Mouse (Mus musculus) midbrain, embryonic 12.5 days (tissue): ENCODE results near the gene Dus2. TPM values are rescaled to one million over a fixed set of nuclear protein-coding genes. Genes with fewer than 3 reads are reported as not detected.

ENCODE experiments used
- ATAC-seq: fragments of 200-750 bp; cut with Nextera tagmentation; 2 replicates; pipeline ENCODE4 v1.8.0; 2017; ENCODE audit warnings: low read depth, moderate TSS enrichment, moderate library complexity; ENCODE audit not compliant: low FRiP score
- H3K27ac ChIP-seq: fragments of 300-500 bp; sonication (generic); replicated peaks from 2 replicates; pipeline ENCODE4 v1.5.1; 2016; ENCODE audit warnings: mild to moderate bottlenecking
- H3K27me3 ChIP-seq: fragments of 300-500 bp; sonication (generic); 2 replicates; pipeline ENCODE4 v1.6.1; 2016; ENCODE audit warnings: mild to moderate bottlenecking
- H3K36me3 ChIP-seq: fragments of 300-500 bp; sonication (generic); 2 replicates; pipeline ENCODE4 v1.6.1; 2016
- H3K4me1 ChIP-seq: fragments of 300-500 bp; sonication (generic); 2 replicates; pipeline ENCODE4 v1.6.1; 2016
- H3K4me2 ChIP-seq: fragments of 300-500 bp; sonication (generic); replicated peaks from 2 replicates; pipeline ENCODE4 v1.6.1; 2016; ENCODE audit warnings: mild to moderate bottlenecking, moderate library complexity
- H3K4me3 ChIP-seq: fragments of 300-500 bp; sonication (generic); 2 replicates; pipeline ENCODE4 v1.5.1; 2016; ENCODE audit warnings: mild to moderate bottlenecking
- H3K9ac ChIP-seq: fragments of 300-500 bp; sonication (generic); replicated peaks from 2 replicates; pipeline ENCODE4 v1.6.1; 2016; ENCODE audit warnings: mild to moderate bottlenecking, moderate library complexity
- H3K9me3 ChIP-seq: fragments of 300-500 bp; sonication (generic); 2 replicates; pipeline ENCODE4 v1.6.1; 2016; ENCODE audit warnings: mild to moderate bottlenecking
- WGBS: fragments of 180-500 bp; shearing (Covaris S2); methylation state at CpG from one replicate; pipeline ENCODE4 v1.1.7; 2016; 5-methylcytosine and 5-hydroxymethylcytosine counted together
- polyA plus RNA-seq: library from polyadenylated mRNA; unstranded; fragments of >200 nt; fragmentation: Nextera tagmentation; extraction: Ambion mirVana; gene quantifications from 2 replicates; pipeline ENCODE4 v1.2.1, GENCODE M21; 2016

Dus2 gene
- polyA plus RNA-seq, 1 experiment from 2014 or later: 17.8 TPM

DNA sequence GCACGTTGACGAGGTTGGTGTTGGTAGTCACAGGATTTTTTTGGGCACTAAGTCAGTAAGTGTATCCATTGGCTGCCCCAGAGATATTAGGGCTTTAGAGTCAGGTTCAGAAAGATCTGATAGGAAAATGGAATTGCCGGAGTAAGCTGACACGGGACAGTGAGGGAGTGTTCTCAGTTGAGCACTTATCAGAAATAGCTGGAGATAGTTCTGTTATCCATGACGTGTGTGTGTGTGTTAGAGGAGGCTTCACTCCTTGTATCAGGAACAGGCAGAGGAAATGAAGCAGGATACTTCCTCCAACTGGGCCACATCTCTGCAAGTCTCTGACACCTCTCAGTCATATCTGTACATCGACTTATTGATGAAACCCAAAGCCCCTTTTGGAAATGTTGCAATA, 25.1 kb downstream of the Dus2 start:
- Histone ChIP-seq H3K36me3 (peaks cover 22% of the 10 kb centered on the region), H3K27ac (no peak overlapping the region), H3K27me3 (no peaks in the 10 kb centered on the region), H3K4me1 (peaks cover 6% of the 10 kb centered on the region; the same call in 1 of the 2 replicates), H3K9me3 (no peaks in the 10 kb centered on the region), H3K9ac (no peak overlapping the region), H3K4me3 (no peak overlapping the region), H3K4me2 (no peak overlapping the region)
- 95% methylated on average over 6 of the region's 6 CpGs for whole genome bisulfite sequencing
- no peak for ATAC-seq

DNA sequence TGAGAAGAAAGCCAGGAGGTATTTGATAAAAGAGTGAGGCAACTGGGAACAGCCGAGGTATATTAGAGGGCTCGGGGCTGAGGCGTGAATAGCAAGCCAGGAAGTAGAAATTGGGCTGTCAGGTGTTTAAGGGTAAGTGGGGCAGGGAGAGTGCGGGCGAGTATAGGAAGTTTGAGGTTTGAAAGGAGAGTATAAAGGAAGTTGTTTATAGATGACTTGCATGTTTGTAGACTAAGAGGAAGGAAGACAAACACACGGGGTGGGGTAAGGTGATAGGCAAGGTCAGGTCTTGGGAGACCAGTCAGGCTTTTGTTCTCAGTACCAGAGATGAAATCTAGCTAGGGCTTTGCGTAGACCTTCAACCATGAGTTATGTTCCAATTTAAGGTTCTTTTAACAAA, 26.0 kb downstream of the Dus2 start:
- no peak overlapping the region for H3K4me3 ChIP-seq
- H3K36me3 ChIP-seq: peaks cover 22% of the 10 kb centered on the region
- H3K4me1 ChIP-seq: peaks cover under 1% of the 10 kb centered on the region; the same call in 1 of the 2 replicates
- no peak for ATAC-seq
- no peaks in the 10 kb centered on the region for H3K9me3 ChIP-seq
- H3K4me2 ChIP-seq: no peak overlapping the region
- WGBS: 96% methylated on average over 7 of the region's 7 CpGs
- no peak overlapping the region for H3K9ac ChIP-seq
- H3K27me3 ChIP-seq: no peaks in the 10 kb centered on the region
- H3K27ac ChIP-seq: no peak overlapping the region

DNA sequence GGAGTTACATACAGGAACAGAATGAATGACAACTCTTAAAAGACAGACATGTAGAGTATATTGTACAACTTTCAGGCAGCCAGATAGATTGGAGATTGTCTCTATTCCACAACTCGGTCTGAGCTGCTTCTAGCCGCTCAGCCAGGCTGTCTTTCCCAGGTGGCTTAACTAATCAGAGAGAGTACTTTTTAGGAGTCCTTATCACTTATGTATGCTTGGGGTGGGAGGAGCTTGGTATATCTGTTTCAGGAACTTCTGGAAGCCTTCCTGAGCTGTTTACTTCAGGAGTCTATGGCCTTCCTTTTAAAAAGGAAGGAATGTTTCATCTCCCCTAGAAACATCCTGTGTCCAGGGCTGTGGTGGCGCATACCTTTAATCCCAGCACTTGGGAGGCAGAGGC, 26.9 kb downstream of the Dus2 start:
- H3K27ac ChIP-seq: no peak overlapping the region
- WGBS: 89% methylated on average over 3 of the region's 3 CpGs
- H3K9ac ChIP-seq: no peak overlapping the region
- H3K36me3 ChIP-seq: peaks cover 22% of the 10 kb centered on the region
- H3K4me3 ChIP-seq: no peak overlapping the region
- H3K9me3 ChIP-seq: no peaks in the 10 kb centered on the region
- no peaks in the 10 kb centered on the region for H3K4me1 ChIP-seq
- H3K27me3 ChIP-seq: no peaks in the 10 kb centered on the region
- H3K4me2 ChIP-seq: no peak overlapping the region
- ATAC-seq: no peak

DNA sequence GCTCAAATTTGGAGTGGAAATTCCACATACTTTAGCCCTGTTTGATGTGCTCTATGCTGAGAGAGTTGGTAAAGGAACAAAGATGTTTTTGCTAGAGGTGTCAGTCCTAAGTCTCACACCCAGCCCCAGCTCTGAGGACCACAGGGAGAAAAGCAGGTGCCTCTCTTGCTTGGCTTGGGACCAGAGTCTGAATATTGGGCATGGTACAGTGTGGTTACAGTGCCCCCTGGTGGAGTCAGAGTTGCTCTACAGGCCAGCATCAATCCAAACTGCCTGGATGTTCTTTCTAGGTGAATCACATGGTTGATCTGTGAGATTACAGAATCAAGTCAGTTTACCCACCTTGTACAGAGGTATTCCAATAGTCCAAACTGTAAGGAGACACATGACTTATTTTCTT, 31.3 kb downstream of the Dus2 start:
- Histone ChIP-seq H3K36me3 (peaks cover 22% of the 10 kb centered on the region; the same call in 1 of the 2 replicates), H3K27ac (no peak overlapping the region), H3K4me1 (no peaks in the 10 kb centered on the region), H3K9ac (no peak overlapping the region), H3K4me3 (no peak overlapping the region), H3K4me2 (no peak overlapping the region), H3K9me3 (no peaks in the 10 kb centered on the region), H3K27me3 (no peaks in the 10 kb centered on the region)
- no peak for ATAC-seq

DNA sequence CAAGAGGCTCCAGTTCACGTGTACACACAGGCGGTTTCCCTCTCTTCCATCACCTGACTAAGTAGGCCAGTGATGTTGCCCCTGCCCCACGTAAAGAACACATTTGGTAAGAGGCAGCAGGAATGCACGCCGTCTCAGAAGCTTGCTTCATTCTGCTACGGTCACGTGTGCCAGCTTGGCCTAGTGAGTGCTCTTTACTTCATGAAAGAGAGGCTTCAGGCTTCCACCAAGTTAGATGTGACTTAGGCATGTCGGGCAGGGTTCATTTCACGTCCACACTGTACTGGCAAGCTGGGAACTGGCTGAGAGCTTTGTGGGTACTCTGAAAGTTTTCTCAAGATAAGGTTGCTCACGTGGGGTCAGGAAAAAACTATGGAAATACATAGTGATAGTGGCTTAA, 47.6 kb downstream of the Dus2 start:
- Histone ChIP-seq H3K9me3 (no peaks in the 10 kb centered on the region), H3K27me3 (no peaks in the 10 kb centered on the region), H3K9ac (no peak overlapping the region), H3K4me2 (no peak overlapping the region), H3K36me3 (peaks cover 16% of the 10 kb centered on the region; the same call in 1 of the 2 replicates), H3K27ac (no peak overlapping the region), H3K4me1 (no peaks in the 10 kb centered on the region), H3K4me3 (no peak overlapping the region)
- ATAC-seq: no peak
- WGBS: 93% methylated on average over 10 of the region's 10 CpGs

DNA sequence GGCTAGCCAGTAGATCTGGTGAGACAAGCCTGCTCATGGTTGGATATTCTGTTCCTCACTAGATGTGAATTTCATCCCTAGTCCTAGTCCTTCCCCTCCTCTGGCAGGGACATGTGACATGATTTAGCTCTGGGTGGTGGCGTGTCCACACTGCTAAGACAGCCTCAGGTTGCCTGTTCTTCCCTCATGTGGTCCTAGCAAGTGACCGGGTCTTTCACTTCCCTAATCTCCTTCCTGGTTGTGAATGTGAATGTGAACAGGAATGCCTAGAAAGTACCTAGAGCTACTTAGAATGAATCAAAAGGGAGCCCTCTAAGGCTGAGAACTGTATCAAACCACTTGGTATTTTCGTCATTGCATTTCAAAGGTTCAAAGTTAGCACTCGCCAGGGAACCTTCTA, 48.5 kb downstream of the Dus2 start:
- no peak overlapping the region for H3K27ac ChIP-seq
- no peak overlapping the region for H3K4me3 ChIP-seq
- no peak overlapping the region for H3K4me2 ChIP-seq
- WGBS: 84% methylated on average over 4 of the region's 4 CpGs
- H3K9ac ChIP-seq: no peak overlapping the region
- H3K36me3 ChIP-seq: peaks cover 13% of the 10 kb centered on the region; the same call in 1 of the 2 replicates
- no peaks in the 10 kb centered on the region for H3K27me3 ChIP-seq
- ATAC-seq: no peak
- no peaks in the 10 kb centered on the region for H3K9me3 ChIP-seq
- no peaks in the 10 kb centered on the region for H3K4me1 ChIP-seq

DNA sequence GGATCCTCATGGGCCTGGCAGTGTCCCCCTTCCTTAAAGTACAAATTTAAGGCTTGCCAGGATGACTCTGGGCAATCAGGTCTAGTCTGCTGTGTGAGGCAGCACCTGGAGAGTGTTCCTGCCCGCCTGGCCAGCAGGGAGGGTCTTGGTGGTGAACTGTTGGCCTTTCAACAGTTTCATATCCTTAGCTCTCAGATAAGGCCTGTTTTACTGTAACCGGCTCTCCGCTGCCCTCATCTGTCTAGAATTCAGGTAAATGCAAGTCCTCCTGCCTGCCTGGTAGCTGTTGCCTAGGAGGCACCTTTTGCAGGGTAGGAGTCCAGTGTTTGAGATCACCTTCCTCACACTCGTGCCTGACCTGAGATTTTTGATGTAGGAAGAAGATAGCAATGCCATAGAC, 49.1 kb downstream of the Dus2 start:
- H3K27me3 ChIP-seq: no peaks in the 10 kb centered on the region
- H3K9me3 ChIP-seq: no peaks in the 10 kb centered on the region
- H3K4me1 ChIP-seq: no peaks in the 10 kb centered on the region
- peaks cover 13% of the 10 kb centered on the region; the same call in 1 of the 2 replicates for H3K36me3 ChIP-seq
- WGBS: 80% methylated on average over 4 of the region's 4 CpGs
- ATAC-seq: no peak
- no peak overlapping the region for H3K27ac ChIP-seq
- no peak overlapping the region for H3K4me2 ChIP-seq
- H3K9ac ChIP-seq: no peak overlapping the region
- no peak overlapping the region for H3K4me3 ChIP-seq

DNA sequence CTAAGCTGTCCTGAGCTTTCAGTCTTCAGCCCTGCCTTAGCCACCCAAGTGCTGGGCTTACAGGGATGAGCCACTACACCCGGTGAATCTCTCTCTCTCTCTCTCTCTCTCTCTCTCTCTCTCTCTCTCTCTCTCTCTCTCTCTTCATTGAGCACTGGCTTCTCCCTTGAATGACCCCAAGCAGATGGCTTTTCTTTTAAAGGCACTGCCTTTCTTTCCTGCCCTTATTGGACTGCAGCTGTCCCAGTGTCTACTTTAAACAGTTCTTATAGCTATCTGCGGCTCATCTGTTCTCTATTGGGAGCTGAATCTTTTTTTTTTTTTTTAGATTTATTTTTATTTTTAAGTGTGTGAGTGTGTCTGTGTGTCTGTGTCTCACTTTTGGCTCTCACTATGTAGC, 51.9 kb downstream of the Dus2 start:
- 0 out of 2 replicates have a peak, but pooled peaks cover 9% of the 10 kb centered on the region for H3K36me3 ChIP-seq
- H3K9me3 ChIP-seq: no peaks in the 10 kb centered on the region
- no peak overlapping the region for H3K27ac ChIP-seq
- H3K9ac ChIP-seq: no peak overlapping the region
- H3K4me3 ChIP-seq: no peak overlapping the region
- no peak for ATAC-seq
- WGBS: 82% methylated on average over 2 of the region's 2 CpGs
- no peaks in the 10 kb centered on the region for H3K4me1 ChIP-seq
- H3K4me2 ChIP-seq: no peak overlapping the region
- H3K27me3 ChIP-seq: no peaks in the 10 kb centered on the region

DNA sequence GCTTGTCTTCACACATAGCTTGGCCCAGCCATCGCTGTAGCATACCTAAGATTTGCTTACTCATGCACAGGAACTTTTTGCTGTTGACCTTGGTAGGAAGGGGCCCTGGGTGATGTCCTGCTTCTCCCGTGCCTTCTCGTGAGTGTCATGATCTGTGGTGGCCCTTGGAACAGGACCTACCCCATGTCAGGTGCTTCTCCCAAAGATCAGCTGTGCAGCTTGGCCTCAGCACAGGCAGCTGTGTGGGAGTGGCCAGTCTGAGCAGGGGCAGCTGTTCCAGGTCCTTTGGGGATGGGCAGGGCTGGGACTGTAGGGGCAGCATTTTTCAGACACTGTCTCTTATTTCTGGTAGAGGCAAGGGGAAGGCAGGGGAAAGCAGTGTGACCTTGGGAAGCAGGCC, 53.0 kb downstream of the Dus2 start:
- no peaks in the 10 kb centered on the region for H3K4me1 ChIP-seq

DNA sequence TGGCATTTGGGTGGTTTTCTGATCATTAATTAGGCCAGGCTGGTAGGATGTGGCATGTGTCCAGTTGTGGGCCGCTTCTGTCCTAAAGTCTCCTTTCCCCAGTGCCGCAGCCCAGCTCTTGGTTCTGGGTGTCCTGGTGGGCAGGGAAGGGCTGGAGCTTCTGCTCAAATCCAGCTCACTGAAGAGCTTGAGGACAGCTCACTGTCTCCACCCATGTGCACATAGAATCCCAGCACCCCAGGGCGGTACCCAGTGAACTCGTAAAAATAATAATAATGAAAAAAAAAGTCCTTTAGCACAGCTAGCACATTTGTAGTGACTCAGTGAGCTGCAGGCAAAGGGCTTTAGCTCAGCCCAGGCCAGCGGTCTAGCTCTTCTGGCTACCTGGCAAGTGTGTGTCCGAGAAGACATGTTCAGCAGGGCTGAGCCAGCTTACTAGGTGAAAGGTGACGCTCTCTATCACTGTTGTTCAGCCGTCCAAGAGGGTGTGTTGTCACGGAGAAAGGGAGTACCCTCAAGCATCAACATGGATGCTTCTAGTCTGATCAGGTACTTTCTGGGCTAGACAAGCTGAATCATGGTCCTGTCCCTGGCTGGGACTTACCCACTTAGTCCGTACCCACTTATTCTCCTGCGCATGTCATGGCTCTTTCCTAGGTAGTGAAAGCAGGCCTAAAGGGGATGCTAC, 55.9 kb downstream of the Dus2 start:
- H3K4me2 ChIP-seq: no peak overlapping the region
- H3K9ac ChIP-seq: no peak overlapping the region
- H3K4me3 ChIP-seq: no peak overlapping the region
- no peaks in the 10 kb centered on the region for H3K4me1 ChIP-seq
- ATAC-seq: no peak
- H3K27me3 ChIP-seq: no peaks in the 10 kb centered on the region
- H3K36me3 ChIP-seq: peaks cover 25% of the 10 kb centered on the region
- 93% methylated on average over 11 of the region's 11 CpGs for WGBS
- H3K27ac ChIP-seq: no peak overlapping the region
- no peaks in the 10 kb centered on the region for H3K9me3 ChIP-seq

More for the DNA sequence above, 53.0 kb downstream of the Dus2 start:
- Histone ChIP-seq H3K27ac (no peak overlapping the region), H3K9ac (no peak overlapping the region), H3K4me3 (no peak overlapping the region), H3K36me3 (0 out of 2 replicates have a peak, but pooled peaks cover 12% of the 10 kb centered on the region), H3K27me3 (no peaks in the 10 kb centered on the region), H3K4me2 (no peak overlapping the region), H3K9me3 (no peaks in the 10 kb centered on the region)
- 90% methylated on average over 3 of the region's 3 CpGs for WGBS
- ATAC-seq: no peak; the same call in 1 of the 2 replicates

DNA sequence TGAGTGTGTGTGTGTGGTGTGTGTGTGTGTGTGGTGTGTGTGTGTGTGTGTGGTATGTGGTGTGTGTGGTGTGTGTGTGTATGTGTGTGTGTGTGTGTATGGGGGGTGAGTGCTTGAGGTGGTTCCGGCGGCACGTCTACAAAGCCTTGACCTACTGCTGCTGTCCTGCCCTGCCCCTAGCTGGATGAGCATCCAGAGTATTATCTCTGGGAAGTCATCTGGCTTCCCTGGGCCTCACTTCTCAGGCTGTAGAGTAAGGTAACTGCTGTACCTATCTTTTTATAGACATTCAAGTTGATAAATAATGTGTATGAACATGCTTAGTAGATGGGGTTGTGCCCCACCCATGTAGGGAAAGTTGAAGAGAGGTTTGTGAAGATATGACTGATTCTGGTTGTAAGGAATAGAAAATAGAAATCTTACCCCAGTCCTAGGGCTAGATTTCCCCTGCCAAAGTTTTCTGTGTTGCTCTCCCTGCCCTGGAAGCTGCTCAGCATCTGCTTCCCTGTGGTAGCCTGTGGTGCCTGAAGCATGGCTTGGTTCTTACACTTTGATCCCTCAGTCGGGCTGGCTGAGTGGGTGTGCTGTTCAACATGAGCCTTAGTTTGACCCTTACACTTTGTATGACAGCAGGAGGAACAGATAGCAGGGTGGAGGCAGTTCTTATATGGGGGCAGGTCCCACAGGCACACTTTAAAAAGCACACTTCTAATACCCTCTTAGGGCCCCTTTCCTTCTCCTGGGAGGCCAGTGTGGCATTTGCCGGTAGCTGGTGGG, 56.9 kb downstream of the Dus2 start:
- no peak overlapping the region for H3K4me3 ChIP-seq
- peaks cover 33% of the 10 kb centered on the region for H3K36me3 ChIP-seq
- no peak for ATAC-seq
- H3K9me3 ChIP-seq: no peaks in the 10 kb centered on the region
- no peak overlapping the region for H3K27ac ChIP-seq
- no peak overlapping the region for H3K4me2 ChIP-seq
- no peak overlapping the region for H3K9ac ChIP-seq
- H3K4me1 ChIP-seq: no peaks in the 10 kb centered on the region
- no peaks in the 10 kb centered on the region for H3K27me3 ChIP-seq
- 89% methylated on average over 5 of the region's 5 CpGs for WGBS

DNA sequence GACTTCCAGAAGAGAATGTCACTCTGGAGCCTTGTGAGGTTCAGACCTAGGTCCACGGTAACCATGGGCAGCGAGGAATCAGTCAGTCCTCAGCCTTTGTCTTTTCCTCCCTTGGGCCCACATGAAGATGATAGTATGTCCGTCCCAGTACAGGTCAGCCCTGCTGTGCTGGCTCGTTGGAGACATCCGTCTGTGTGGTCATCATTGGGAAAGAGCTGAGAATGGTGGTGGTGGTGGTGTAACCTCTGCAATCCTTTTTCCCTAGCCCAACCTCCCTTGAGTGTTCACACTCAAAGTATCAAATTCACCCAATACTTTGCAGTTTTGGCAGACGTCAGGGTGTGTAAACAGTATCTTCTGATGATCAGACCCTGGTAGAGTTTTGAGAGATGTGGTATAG, 58.7 kb downstream of the Dus2 start:
- no peaks in the 10 kb centered on the region for H3K9me3 ChIP-seq

More for the DNA sequence above, 58.7 kb downstream of the Dus2 start:
- Histone ChIP-seq H3K36me3 (peaks cover 47% of the 10 kb centered on the region), H3K27ac (no peak overlapping the region), H3K9ac (no peak overlapping the region), H3K4me2 (no peak overlapping the region), H3K27me3 (no peaks in the 10 kb centered on the region), H3K4me3 (no peak overlapping the region), H3K4me1 (no peaks in the 10 kb centered on the region)
- 93% methylated on average over 6 of the region's 6 CpGs for WGBS
- ATAC-seq: no peak
